Mouse (Mus musculus): ENCODE results near the gene Mrgpra4. TPM values are rescaled to one million over a fixed set of nuclear protein-coding genes. Genes with fewer than 3 reads are reported as not detected.

Gene Mrgpra4
- not detected for polyA plus RNA-seq (2014; fragmentation: Illumina TruSeq; extraction: RNeasy Lipid Tissue Mini Kit (QIAGEN cat#74804); ENCODE audit: low replicate concordance)

DNA sequence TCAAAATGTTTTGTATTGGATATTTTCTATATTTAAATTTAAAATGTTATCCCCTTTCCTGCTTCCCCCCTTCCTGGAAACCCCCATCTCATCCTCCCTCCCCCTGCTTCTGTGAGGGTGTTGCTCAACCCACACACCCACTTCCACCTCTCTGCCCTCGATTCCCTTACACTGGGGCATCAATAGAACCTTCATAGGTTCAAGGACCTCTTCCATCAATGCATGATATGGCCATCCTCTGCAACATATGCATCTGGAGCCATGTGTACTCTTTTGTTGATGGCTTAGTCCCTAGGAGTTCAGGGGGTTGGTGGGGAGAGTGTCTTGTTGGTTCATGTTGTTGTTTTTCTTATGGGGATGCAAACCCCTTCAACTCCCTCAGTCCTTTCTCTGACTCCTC is at the start of gene Mrgpra4:
Gene Mrgpra4, minus strand, starts transcription at position 101 of the 400 bp plus-strand sequence.

DNA sequence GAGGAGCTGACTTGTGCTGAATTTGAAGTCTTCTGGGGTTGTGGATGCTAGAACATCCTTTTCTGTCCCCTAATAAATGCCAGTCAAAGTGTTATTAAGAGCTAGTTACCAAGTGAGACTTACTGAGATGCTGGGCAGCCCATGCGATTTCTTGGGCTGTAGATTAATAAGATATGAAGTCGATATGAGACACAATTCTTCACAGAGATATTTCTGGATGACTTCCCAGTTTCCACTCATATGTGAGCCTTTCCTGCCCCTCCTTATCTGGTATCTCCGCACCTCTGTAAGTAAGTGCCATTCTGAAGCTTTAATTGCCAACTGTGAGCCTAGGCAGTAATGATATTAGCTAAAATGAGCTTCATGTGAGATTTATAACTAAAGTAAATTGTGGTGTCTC is 45.6 kb upstream of the Mrgpra4 start, which contains the start of gene Mrgprx1:
Gene Mrgprx1, minus strand, starts transcription at position 101 of the 400 bp plus-strand sequence.

Other genes with a start within 250 kb of the Mrgpra4 start
- gene Mrgprx1, start 45.5 kb upstream of the Mrgpra4 start, polyA plus RNA-seq (2014; fragmentation: Illumina TruSeq; extraction: RNeasy Lipid Tissue Mini Kit (QIAGEN cat#74804); ENCODE audit: low replicate concordance), result not detected
- gene Mrgprb5, start 186.9 kb upstream of the Mrgpra4 start, polyA plus RNA-seq (2014; fragmentation: Illumina TruSeq; extraction: RNeasy Lipid Tissue Mini Kit (QIAGEN cat#74804); ENCODE audit: low replicate concordance), result not detected
- not detected for gene Mrgprb4, start 217.2 kb upstream of the Mrgpra4 start, polyA plus RNA-seq (2014; fragmentation: Illumina TruSeq; extraction: RNeasy Lipid Tissue Mini Kit (QIAGEN cat#74804); ENCODE audit: low replicate concordance)